Mouse (Mus musculus) bone marrow, adult 2 months (tissue): ENCODE data around the gene Ppef2.

Experiments
- CTCF ChIP-seq: fragments of 200-500 bp; IDR thresholded peaks from 2 replicates; pipeline ENCODE4 v1.5.1; 2011; ENCODE audit warnings: low read length, control low read depth; ENCODE audit not compliant: control insufficient read depth, insufficient read depth
- POLR2A ChIP-seq: fragments of 200-500 bp; IDR thresholded peaks from 2 replicates; pipeline ENCODE4 v1.6.1; 2011; ENCODE audit warnings: low read depth, mild to moderate bottlenecking, control low read depth, low read length, borderline replicate concordance; ENCODE audit not compliant: control insufficient read depth

DNA sequence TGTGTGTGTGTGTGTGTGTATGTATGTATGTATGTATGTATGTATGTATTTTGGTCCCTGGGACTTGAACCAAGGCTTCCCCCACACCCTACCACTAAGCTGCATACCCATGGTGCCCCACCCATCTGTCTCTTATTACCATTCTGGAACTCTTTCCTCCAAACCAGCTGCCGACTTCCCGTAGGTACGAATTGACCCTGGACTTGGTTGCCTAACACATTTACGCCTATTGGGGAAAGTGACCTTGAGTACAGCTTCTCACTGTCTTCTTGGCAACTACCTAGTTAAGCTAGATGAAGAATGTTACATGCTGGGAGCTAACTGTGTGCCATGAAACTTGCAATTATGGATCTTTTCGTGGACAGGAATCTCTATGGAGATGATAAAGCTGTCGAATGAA lies 50.0 kb downstream of the Ppef2 start:
- TF ChIP-seq POLR2A (no peak), CTCF (no peak)
